Mouse (Mus musculus): ENCODE data around the gene Noct.

DNA sequence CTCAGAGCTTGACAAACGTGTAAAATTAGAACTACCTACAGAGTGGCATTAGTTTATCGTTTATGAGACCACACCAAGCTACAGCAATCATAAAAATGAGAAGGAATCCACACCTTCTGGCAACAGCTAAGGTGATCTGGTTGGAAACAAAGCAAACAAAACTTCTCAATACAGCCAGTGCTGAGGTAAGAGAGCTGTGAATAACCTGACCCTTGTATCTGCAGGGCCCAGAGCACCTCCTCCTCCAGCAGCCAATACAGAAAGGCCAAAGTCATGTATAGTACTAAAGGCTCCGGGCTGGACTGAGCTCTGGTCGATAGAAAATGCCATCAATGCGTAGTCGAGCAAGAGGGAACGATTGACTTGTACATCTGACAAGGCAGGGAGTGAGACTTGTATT, 23.4 kb upstream of the Noct start:
- no peak for TF ChIP-seq FOSL1 (IDR thresholded peaks at IDR 0.05; ENCODE audit: insufficient read depth, low read length, poor library complexity, severe bottlenecking)
- no peak for TF ChIP-seq CTCF (IDR thresholded peaks at IDR 0.05; ENCODE audit: control insufficient read depth, insufficient read depth, insufficient read length)
- TF ChIP-seq USF1 (IDR thresholded peaks at IDR 0.05; ENCODE audit: low read depth), result no peak
